Mouse (Mus musculus) liver, adult 2 months (tissue): ENCODE measurements around the gene Ift122. TPM values are rescaled to one million over a fixed set of nuclear protein-coding genes. Genes with fewer than 3 reads are reported as not detected.

Experiments
- DNase-seq: peaks from one replicate; pipeline ENCODE4 v3.0.0-alpha.2; 2011; ENCODE audit warnings: low read depth, low spot score; ENCODE audit errors: extremely low read depth
- H3K27ac ChIP-seq: fragments of 200-500 bp; replicated peaks from 2 replicates; pipeline ENCODE4 v1.5.1; 2012; ENCODE audit warnings: low read depth, mild to moderate bottlenecking, control low read depth, inconsistent platforms, low read length; ENCODE audit not compliant: insufficient read depth
- H3K27me3 ChIP-seq: fragments of 200-500 bp; 2 replicates; pipeline ENCODE4 v1.6.1; 2012; ENCODE audit warnings: mild to moderate bottlenecking, moderate library complexity, low read length, inconsistent platforms; ENCODE audit not compliant: control insufficient read depth, insufficient read depth
- H3K36me3 ChIP-seq: fragments of 200-500 bp; 2 replicates; pipeline ENCODE4 v1.6.1; 2012; ENCODE audit warnings: low read length, inconsistent platforms; ENCODE audit not compliant: control insufficient read depth, insufficient read depth
- H3K4me1 ChIP-seq: fragments of 200-500 bp; 2 replicates; pipeline ENCODE4 v1.6.1; 2011; ENCODE audit warnings: low read length; ENCODE audit not compliant: control insufficient read depth, insufficient read depth
- H3K4me3 ChIP-seq: fragments of 200-500 bp; 2 replicates; pipeline ENCODE4 v1.5.1; 2011; ENCODE audit warnings: low read depth, mild to moderate bottlenecking, control low read depth, low read length, moderate library complexity; ENCODE audit not compliant: insufficient read depth
- H3K79me2 ChIP-seq: fragments of 200-500 bp; 2 replicates; pipeline ENCODE4 v1.6.1; 2012; ENCODE audit warnings: inconsistent platforms, mild to moderate bottlenecking, low read length, moderate library complexity; ENCODE audit not compliant: control insufficient read depth, insufficient read depth
- H3K9ac ChIP-seq: fragments of 200-500 bp; 2 replicates; pipeline ENCODE4 v1.6.1; 2012; ENCODE audit warnings: low read depth, mild to moderate bottlenecking, control low read depth, inconsistent platforms, low read length
- CTCF ChIP-seq: fragments of 200-500 bp; IDR thresholded peaks from 2 replicates; pipeline ENCODE4 v1.5.1; 2011; ENCODE audit warnings: low read depth, low read length, control low read depth
- POLR2A ChIP-seq: fragments of 200-500 bp; IDR thresholded peaks from 2 replicates; pipeline ENCODE4 v1.6.1; 2011; ENCODE audit warnings: low read length, control low read depth; ENCODE audit not compliant: insufficient read depth; ENCODE audit errors: extremely low read depth
- WGBS: fragments of 180-500 bp; shearing (Covaris S2); methylation state at CpG from one replicate; pipeline ENCODE4 v1.1.7; 2018; 5-methylcytosine and 5-hydroxymethylcytosine counted together
- polyA plus RNA-seq: library from polyadenylated mRNA; depleted of rRNA; stranded (reverse); fragments of >200 nt; gene quantifications from 2 replicates; pipeline ENCODE4 v1.2.3, GENCODE M21; 2012
- total RNA-seq: library from RNA; depleted of rRNA; stranded (reverse); fragments of >200 nt; gene quantifications from 2 replicates; pipeline ENCODE4 v1.2.3, GENCODE M21; 2014

Ift122 gene
- total and polyA plus RNA-seq, 2 experiments: 2.0 to 3.0 TPM

- 87% methylated on average over 9 of the region's 9 CpGs for WGBS
- no peaks in the 10 kb centered on the region for H3K79me2 ChIP-seq
- no peak for DNase-seq
- no peaks in the 10 kb centered on the region for H3K27me3 ChIP-seq
- no peaks in the 10 kb centered on the region for H3K36me3 ChIP-seq
- peaks cover 4% of the 10 kb centered on the region; the same call in 1 of the 2 replicates for H3K4me1 ChIP-seq
- no peak overlapping the region for H3K27ac ChIP-seq
- H3K9ac ChIP-seq: no peak overlapping the region
- no peak overlapping the region for H3K4me3 ChIP-seq
- TF ChIP-seq CTCF: no peak
- TF ChIP-seq POLR2A: no peak
Measured at GRCm38 (mm10) chr6:115969103-115969502, 115.8 kb downstream of the Ift122 start.

GRCm38 (mm10) chr6:115969952-115970351, 116.7 kb downstream of the Ift122 start:
- Histone ChIP-seq H3K4me3 (no peak overlapping the region), H3K27ac (no peak overlapping the region), H3K79me2 (no peaks in the 10 kb centered on the region), H3K36me3 (no peaks in the 10 kb centered on the region), H3K9ac (no peak overlapping the region), H3K4me1 (peaks cover 4% of the 10 kb centered on the region; the same call in 1 of the 2 replicates), H3K27me3 (no peaks in the 10 kb centered on the region)
- TF ChIP-seq CTCF: no peak
- TF ChIP-seq POLR2A: no peak
- no peak for DNase-seq
- WGBS: 90% methylated on average over 5 of the region's 6 CpGs

- Histone ChIP-seq H3K27me3 (no peaks in the 10 kb centered on the region), H3K27ac (peak overlapping the region; percentile 24; the same call in 1 of the 2 replicates), H3K4me1 (peaks cover 4% of the 10 kb centered on the region; the same call in 1 of the 2 replicates), H3K4me3 (no peak overlapping the region), H3K36me3 (no peaks in the 10 kb centered on the region), H3K79me2 (no peaks in the 10 kb centered on the region), H3K9ac (no peak overlapping the region)
- no peak for TF ChIP-seq POLR2A
- no peak for TF ChIP-seq CTCF
- 69% methylated on average over 13 of the region's 13 CpGs for WGBS
- peak; percentile 23 for DNase-seq
Measured at GRCm38 (mm10) chr6:115971273-115972060, 118.2 kb downstream of the Ift122 start.

GRCm38 (mm10) chr6:115972083-115972764, 119.0 kb downstream of the Ift122 start:
- Histone ChIP-seq H3K4me3 (no peak overlapping the region), H3K79me2 (no peaks in the 10 kb centered on the region), H3K27me3 (no peaks in the 10 kb centered on the region), H3K27ac (no peak overlapping the region), H3K36me3 (no peaks in the 10 kb centered on the region), H3K4me1 (peaks cover 4% of the 10 kb centered on the region; the same call in 1 of the 2 replicates), H3K9ac (no peak overlapping the region)
- DNase-seq: no peak
- whole genome bisulfite sequencing: 79% methylated on average over 7 of the region's 7 CpGs
- TF ChIP-seq POLR2A (no peak), CTCF (no peak)

- Histone ChIP-seq H3K27ac (0 out of 2 replicates have a peak overlapping the region, but pooled peaks have one; percentile 3), H3K79me2 (no peaks in the 10 kb centered on the region), H3K9ac (no peak overlapping the region), H3K36me3 (no peaks in the 10 kb centered on the region), H3K27me3 (no peaks in the 10 kb centered on the region), H3K4me3 (no peak overlapping the region), H3K4me1 (peaks cover 4% of the 10 kb centered on the region; the same call in 1 of the 2 replicates)
- WGBS: 76% methylated on average over 15 of the region's 15 CpGs
- DNase-seq: no peak
- TF ChIP-seq CTCF: no peak
Measured at GRCm38 (mm10) chr6:115973139-115973875, 120.0 kb downstream of the Ift122 start.
